Mouse (Mus musculus) cerebellum, adult 2 months (tissue): ENCODE results near the gene Mpped2.

Source experiments
- CTCF ChIP-seq: fragments of 200-500 bp; IDR thresholded peaks from 2 replicates; pipeline ENCODE4 v1.5.1; 2011; ENCODE audit warnings: low read depth, mild to moderate bottlenecking, control low read depth, low read length, moderate library complexity, borderline replicate concordance; ENCODE audit not compliant: insufficient read depth
- POLR2A ChIP-seq: fragments of 200-500 bp; IDR thresholded peaks from 2 replicates; pipeline ENCODE4 v1.6.1; 2011; ENCODE audit warnings: low read length, control low read depth, borderline replicate concordance; ENCODE audit not compliant: insufficient read depth

DNA sequence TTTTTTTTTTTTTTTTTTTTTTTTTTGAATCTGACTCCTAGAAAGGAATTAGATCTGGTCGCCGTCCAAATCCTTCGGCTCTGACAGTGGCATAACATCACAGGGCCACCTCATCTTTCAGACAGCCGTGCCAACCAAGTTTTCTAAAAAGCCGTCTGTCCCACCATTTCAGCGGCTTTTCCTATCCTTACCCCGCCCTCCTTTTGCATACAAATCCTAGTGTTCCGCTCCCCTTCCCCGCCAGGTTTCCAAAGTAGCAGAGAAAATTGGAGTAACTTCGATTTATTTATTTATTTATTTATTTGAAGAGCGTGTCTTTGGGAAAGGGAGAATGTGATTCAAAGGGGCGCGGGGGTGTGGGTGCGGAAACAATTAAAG is 675 bp upstream of the Mpped2 start:
- TF ChIP-seq POLR2A = no peak
- no peak for TF ChIP-seq CTCF
